Mouse (Mus musculus): ENCODE results near the gene Dph1. TPM values are rescaled to one million over a fixed set of nuclear protein-coding genes. Genes with fewer than 3 reads are reported as not detected.
A peak's percentile ranks its signal among the peaks of the same experiment; 100 is the strongest.

Dph1 gene
- polyA plus RNA-seq, 1 experiment, result 18.6 TPM

DNA sequence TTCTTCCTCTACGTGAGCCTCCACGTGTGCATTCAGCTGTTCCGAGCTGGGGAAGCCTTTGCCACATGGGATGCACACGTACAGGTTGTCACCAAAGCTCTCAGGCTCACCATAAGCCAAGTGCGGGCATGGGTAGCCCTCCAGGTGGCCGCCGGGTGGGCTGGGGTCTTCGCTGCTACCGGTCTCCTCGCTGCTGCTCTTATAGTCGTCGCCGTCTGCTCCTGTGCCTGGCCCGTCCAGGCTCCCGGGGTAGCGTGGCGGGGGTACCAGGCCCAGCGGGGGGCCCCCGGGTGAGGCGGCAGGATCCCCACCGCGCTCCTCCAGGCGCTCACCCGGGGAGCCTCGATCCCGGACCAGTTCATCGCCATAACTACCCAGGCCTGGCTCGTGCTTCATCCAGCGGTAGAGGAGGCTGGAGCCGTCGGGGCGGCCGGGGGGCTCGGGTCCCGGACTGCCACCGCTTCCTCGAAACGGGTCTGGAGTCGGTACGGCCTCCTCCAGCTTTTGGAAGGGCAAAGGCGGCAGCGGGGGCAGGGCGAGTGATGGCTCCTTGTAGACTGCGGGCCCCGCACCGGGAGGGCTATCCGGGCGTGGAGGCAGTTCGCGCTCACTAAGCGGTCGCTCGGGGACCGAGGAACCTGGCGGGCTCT, 24.7 kb downstream of the Dph1 start:
- Histone ChIP-seq H3K4me3 (replicated peaks; ENCODE audit: insufficient read depth, low read depth, low read length) (no peak overlapping the region), H3K4me1 (ENCODE audit: control insufficient read depth, insufficient read depth, low read length) (peaks cover 8% of the 10 kb centered on the region; the same call in 1 of the 2 replicates), H3K27ac (ENCODE audit: insufficient read depth, low read length) (no peak overlapping the region), H3K27me3 (ENCODE audit: control insufficient read depth, insufficient read depth, low read length) (no peaks in the 10 kb centered on the region)
- WGBS, result 29% methylated on average over 55 of the region's 55 CpGs
- TF ChIP-seq POLR2A (IDR thresholded peaks at IDR 0.05; ENCODE audit: borderline replicate concordance, insufficient read depth, low read length) (no peak), CTCF (IDR thresholded peaks at IDR 0.05; ENCODE audit: borderline replicate concordance, insufficient read depth, low read depth, low read length) (no peak)
- DNase-seq, result peak; percentile 25 to 35

DNA sequence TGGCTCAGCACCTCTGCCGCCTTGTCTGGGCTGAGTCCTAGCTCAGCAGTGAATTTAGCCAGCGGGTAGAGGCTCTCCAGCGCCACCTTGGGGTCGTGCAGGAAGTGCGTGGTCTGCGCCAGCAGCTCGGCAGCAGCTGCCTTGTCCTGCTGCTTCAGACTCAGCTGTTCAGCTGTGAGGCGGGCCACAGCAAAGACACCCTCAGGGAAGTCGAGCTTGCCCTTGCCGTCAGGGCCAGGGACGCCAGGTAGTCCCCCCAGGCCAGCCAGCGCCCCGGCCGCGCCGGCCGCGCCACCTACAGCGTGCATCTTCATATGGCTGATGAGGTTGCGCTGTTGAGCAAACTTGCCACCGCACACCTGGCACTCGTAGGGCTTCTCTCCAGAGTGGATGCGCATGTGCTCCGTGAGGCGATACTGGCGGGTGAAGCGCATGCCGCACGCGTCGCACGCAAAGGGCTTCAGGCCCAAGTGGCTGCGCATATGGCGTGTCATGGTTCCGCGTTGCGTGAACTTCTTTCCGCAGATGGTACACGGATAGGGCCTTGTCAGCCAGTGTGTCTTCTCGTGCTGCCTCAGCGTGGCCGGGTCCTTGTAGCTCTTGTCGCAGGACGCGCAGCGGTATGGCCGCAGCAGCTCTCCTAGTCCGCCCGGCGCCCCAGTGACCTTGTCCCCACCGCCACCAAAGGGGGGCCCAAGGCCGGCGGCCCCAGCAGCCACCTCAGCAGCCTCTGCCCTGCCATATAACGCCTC, 25.4 kb downstream of the Dph1 start:
- peaks cover 8% of the 10 kb centered on the region; the same call in 1 of the 2 replicates for H3K4me1 ChIP-seq (ENCODE audit: control insufficient read depth, insufficient read depth, low read length)
- WGBS, result 26% methylated on average over 54 of the region's 54 CpGs
- H3K27ac ChIP-seq (ENCODE audit: insufficient read depth, low read length), result no peak overlapping the region
- peak overlapping the region; percentile 28 for H3K4me3 ChIP-seq (replicated peaks; ENCODE audit: insufficient read depth, low read depth, low read length)
- TF ChIP-seq CTCF (IDR thresholded peaks at IDR 0.05; ENCODE audit: borderline replicate concordance, insufficient read depth, low read depth, low read length) (peak; percentile 70), POLR2A (IDR thresholded peaks at IDR 0.05; ENCODE audit: borderline replicate concordance, insufficient read depth, low read length) (no peak)
- H3K27me3 ChIP-seq (ENCODE audit: control insufficient read depth, insufficient read depth, low read length), result no peaks in the 10 kb centered on the region
- DNase-seq, result peak; percentile 49 to 66

DNA sequence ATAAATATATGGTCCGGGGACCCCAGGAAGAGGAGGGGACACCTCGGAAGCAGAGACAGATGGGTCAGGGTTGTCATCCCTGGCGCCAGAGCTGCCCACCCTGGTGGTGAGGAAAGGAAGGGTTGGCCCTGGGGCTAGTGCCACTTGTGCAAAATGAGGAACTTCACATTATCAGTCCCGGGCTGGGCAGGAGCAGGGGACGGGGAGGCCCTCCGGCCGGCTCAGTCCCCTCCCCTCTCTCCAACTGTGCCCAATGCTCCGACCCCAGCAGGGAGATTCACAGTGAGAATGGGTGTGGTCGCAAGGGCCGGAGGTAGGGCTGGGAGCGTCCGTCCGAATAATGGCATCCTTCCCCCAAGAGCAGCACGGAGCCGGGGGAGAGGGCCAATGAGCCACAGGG, 26.3 kb downstream of the Dph1 start:
- Histone ChIP-seq H3K27ac (ENCODE audit: insufficient read depth, low read length) (no peak overlapping the region), H3K4me3 (replicated peaks; ENCODE audit: insufficient read depth, low read depth, low read length) (no peak overlapping the region), H3K27me3 (ENCODE audit: control insufficient read depth, insufficient read depth, low read length) (no peaks in the 10 kb centered on the region), H3K4me1 (ENCODE audit: control insufficient read depth, insufficient read depth, low read length) (peaks cover 8% of the 10 kb centered on the region; the same call in 1 of the 2 replicates)
- WGBS, result 56% methylated on average over 15 of the region's 15 CpGs
- TF ChIP-seq CTCF (IDR thresholded peaks at IDR 0.05; ENCODE audit: borderline replicate concordance, insufficient read depth, low read depth, low read length), result no peak
- no peak for TF ChIP-seq POLR2A (IDR thresholded peaks at IDR 0.05; ENCODE audit: borderline replicate concordance, insufficient read depth, low read length)
- DNase-seq, result no peak

DNA sequence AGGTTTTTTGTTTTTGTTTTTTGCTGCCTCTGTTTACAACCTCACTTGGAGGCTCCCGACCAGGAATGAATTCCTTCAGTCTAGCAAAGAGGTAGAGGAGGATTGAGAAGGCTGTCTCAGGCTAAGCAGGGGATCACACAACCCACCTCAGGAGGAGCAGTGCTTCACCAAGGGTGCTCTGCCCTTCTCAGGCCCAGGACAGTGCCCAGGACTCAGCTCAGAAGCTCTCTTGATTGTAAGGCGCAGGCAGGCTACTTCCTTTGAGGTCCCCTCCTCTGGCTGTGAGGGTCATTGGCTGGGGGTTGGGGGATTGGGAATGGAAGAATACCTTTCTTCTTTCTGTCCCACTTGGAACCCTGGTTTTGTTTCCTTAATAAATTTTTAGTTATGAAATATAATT, 27.0 kb downstream of the Dph1 start:
- WGBS, result 77% methylated on average over 2 of the region's 2 CpGs
- Histone ChIP-seq H3K27me3 (ENCODE audit: control insufficient read depth, insufficient read depth, low read length) (no peaks in the 10 kb centered on the region), H3K4me3 (replicated peaks; ENCODE audit: insufficient read depth, low read depth, low read length) (no peak overlapping the region), H3K27ac (ENCODE audit: insufficient read depth, low read length) (no peak overlapping the region), H3K4me1 (ENCODE audit: control insufficient read depth, insufficient read depth, low read length) (peaks cover 5% of the 10 kb centered on the region; the same call in 1 of the 2 replicates)
- no peak for DNase-seq
- no peak for TF ChIP-seq CTCF (IDR thresholded peaks at IDR 0.05; ENCODE audit: borderline replicate concordance, insufficient read depth, low read depth, low read length)
- TF ChIP-seq POLR2A (IDR thresholded peaks at IDR 0.05; ENCODE audit: borderline replicate concordance, insufficient read depth, low read length), result no peak

DNA sequence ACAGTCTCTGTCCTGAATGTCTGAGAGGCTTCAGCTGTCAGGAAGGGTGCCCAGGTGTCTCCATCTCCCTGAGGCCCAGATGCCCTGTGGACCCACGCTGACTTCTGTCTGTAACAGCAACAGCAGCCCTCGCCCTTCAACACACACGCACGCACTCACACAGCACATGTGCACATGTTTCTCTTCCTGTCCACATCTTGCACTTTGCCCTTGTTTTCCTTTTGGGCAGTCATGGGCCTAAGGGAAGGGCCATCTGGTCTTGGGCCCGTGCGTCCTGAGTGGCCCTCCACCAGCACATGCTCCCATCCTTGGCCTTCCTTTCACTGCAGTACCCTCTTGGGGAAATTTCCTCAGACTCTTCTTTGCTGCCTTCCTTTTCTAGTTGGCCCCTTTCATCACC, 27.7 kb downstream of the Dph1 start:
- 91% methylated on average over 6 of the region's 6 CpGs for WGBS
- no peak for DNase-seq
- TF ChIP-seq POLR2A (IDR thresholded peaks at IDR 0.05; ENCODE audit: borderline replicate concordance, insufficient read depth, low read length), result no peak
- no peak for TF ChIP-seq CTCF (IDR thresholded peaks at IDR 0.05; ENCODE audit: borderline replicate concordance, insufficient read depth, low read depth, low read length)

DNA sequence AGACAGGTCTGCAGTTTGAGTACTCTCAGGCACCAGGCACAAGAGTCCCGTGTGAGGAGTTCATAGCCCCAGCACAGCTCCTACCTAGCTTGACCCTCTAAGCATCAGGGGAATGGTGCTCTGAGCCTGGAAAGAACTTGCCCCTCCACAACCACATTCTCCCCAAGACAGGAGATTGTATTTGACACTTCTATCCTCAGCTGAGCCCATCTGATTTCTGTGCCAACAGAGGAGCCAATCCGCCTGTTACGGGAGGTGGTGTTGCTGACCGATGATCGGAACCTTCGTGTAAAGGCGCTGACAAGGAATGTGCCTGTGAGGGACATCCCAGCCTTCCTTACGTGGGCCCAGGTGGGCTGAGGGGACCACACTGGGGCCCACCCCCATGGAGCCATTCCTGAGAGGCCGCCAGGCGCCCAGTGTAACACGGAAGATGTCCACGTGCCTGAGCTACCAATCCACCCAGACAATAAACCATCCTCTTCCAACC, 28.4 kb downstream of the Dph1 start:
- H3K4me1 ChIP-seq (ENCODE audit: control insufficient read depth, insufficient read depth, low read length), result peaks cover 5% of the 10 kb centered on the region; the same call in 1 of the 2 replicates
- 90% methylated on average over 12 of the region's 12 CpGs for WGBS
- no peaks in the 10 kb centered on the region for H3K27me3 ChIP-seq (ENCODE audit: control insufficient read depth, insufficient read depth, low read length)
- DNase-seq, result no peak
- no peak for TF ChIP-seq CTCF (IDR thresholded peaks at IDR 0.05; ENCODE audit: borderline replicate concordance, insufficient read depth, low read depth, low read length)
- TF ChIP-seq POLR2A (IDR thresholded peaks at IDR 0.05; ENCODE audit: borderline replicate concordance, insufficient read depth, low read length), result no peak
- no peak overlapping the region for H3K27ac ChIP-seq (ENCODE audit: insufficient read depth, low read length)
- H3K4me3 ChIP-seq (replicated peaks; ENCODE audit: insufficient read depth, low read depth, low read length), result no peak overlapping the region

More for the DNA sequence above, 27.7 kb downstream of the Dph1 start:
- Histone ChIP-seq H3K27ac (ENCODE audit: insufficient read depth, low read length) (no peak overlapping the region), H3K27me3 (ENCODE audit: control insufficient read depth, insufficient read depth, low read length) (no peaks in the 10 kb centered on the region), H3K4me1 (ENCODE audit: control insufficient read depth, insufficient read depth, low read length) (peaks cover 5% of the 10 kb centered on the region; the same call in 1 of the 2 replicates), H3K4me3 (replicated peaks; ENCODE audit: insufficient read depth, low read depth, low read length) (no peak overlapping the region)

DNA sequence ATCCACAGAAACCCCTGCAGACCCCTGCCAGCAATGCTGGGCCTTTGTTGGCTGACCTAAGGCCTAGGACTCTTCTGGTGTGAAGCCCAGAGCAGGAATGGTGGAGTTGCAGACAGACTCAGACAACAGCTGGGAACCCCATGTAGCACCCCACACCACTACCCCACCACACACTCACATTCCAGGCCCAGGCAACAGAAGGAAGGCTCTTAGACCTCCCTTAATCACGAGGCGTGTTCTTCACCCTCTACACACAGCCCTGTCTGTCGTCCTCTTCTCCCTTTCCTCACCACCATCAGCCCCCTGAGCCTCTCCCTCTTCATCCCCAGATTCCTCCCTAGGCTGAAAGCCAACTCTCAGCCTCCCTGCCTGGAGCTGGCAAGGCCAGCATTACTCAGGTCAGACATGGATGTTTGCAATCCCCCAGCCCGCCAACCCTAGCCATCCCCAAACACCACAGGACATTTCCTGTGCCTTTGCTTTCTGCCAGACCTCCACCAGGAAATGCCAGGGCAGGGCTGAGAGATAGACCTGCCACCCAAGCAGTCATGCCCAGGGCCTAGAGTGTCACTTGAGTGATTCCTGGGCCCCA, 29.5 kb downstream of the Dph1 start:
- TF ChIP-seq CTCF (IDR thresholded peaks at IDR 0.05; ENCODE audit: borderline replicate concordance, insufficient read depth, low read depth, low read length), result no peak
- TF ChIP-seq POLR2A (IDR thresholded peaks at IDR 0.05; ENCODE audit: borderline replicate concordance, insufficient read depth, low read length), result no peak
- Histone ChIP-seq H3K27ac (ENCODE audit: insufficient read depth, low read length) (no peak overlapping the region), H3K4me3 (replicated peaks; ENCODE audit: insufficient read depth, low read depth, low read length) (no peak overlapping the region), H3K4me1 (ENCODE audit: control insufficient read depth, insufficient read depth, low read length) (peaks cover 16% of the 10 kb centered on the region), H3K27me3 (ENCODE audit: control insufficient read depth, insufficient read depth, low read length) (no peaks in the 10 kb centered on the region)
- WGBS, result 40% methylated on average over 4 of the region's 4 CpGs
- no peak for DNase-seq

Data from cerebellum, adult 2 months (tissue).